Mouse (Mus musculus) heart, embryonic 11.5 days (tissue): ENCODE measurements around the gene Tgm2. TPM values are rescaled to one million over a fixed set of nuclear protein-coding genes. Genes with fewer than 3 reads are reported as not detected.
A peak's percentile ranks its signal among the peaks of the same experiment; 100 is the strongest.

Source experiments
- ATAC-seq: fragments of 200-750 bp; cut with Nextera tagmentation; replicated peaks from 2 replicates; pipeline ENCODE4 v1.8.0; 2017; ENCODE audit warnings: moderate library complexity; ENCODE audit not compliant: insufficient number of reproducible peaks, low FRiP score, low TSS enrichment
- H3K27ac ChIP-seq: fragments of 300-500 bp; sonication (generic); 2 replicates; pipeline ENCODE4 v1.5.1; 2014; ENCODE audit warnings: mild to moderate bottlenecking, low read depth, low read length
- H3K27me3 ChIP-seq: fragments of 300-500 bp; sonication (generic); 2 replicates; pipeline ENCODE4 v1.6.1; 2014; ENCODE audit warnings: mild to moderate bottlenecking, low read length, mixed read lengths; ENCODE audit not compliant: control insufficient read depth, insufficient read depth
- H3K36me3 ChIP-seq: fragments of 300-500 bp; sonication (generic); 2 replicates; pipeline ENCODE4 v1.6.1; 2014; ENCODE audit warnings: mild to moderate bottlenecking, low read length, moderate library complexity, mixed read lengths; ENCODE audit not compliant: control insufficient read depth, insufficient read depth
- H3K4me1 ChIP-seq: fragments of 300-500 bp; sonication (generic); 2 replicates; pipeline ENCODE4 v1.6.1; 2014; ENCODE audit warnings: low read length; ENCODE audit not compliant: control insufficient read depth, insufficient read depth
- H3K4me2 ChIP-seq: fragments of 300-500 bp; sonication (generic); 2 replicates; pipeline ENCODE4 v1.6.1; 2014; ENCODE audit warnings: mild to moderate bottlenecking, moderate library complexity
- H3K4me3 ChIP-seq: fragments of 300-500 bp; sonication (generic); 2 replicates; pipeline ENCODE4 v1.5.1; 2014; ENCODE audit warnings: low read depth, low read length
- H3K9ac ChIP-seq: fragments of 300-500 bp; sonication (generic); 2 replicates; pipeline ENCODE4 v1.6.1; 2014; ENCODE audit warnings: mild to moderate bottlenecking, low read depth, low read length, moderate library complexity
- H3K9me3 ChIP-seq: fragments of 300-500 bp; sonication (generic); replicated peaks from 2 replicates; pipeline ENCODE4 v1.6.1; 2016; ENCODE audit warnings: low read length; ENCODE audit not compliant: control insufficient read depth
- WGBS: fragments of 180-500 bp; shearing (Covaris S2); extraction: QIAGEN DNeasy Blood & Tissue Kit; methylation state at CpG from one replicate; pipeline ENCODE4 v1.1.7; 2014; ENCODE audit not compliant: insufficient replicate concordance; 5-methylcytosine and 5-hydroxymethylcytosine counted together
- polyA plus RNA-seq: library from polyadenylated mRNA; unstranded; fragments of >200 nt; fragmentation: Nextera tagmentation; extraction: Ambion mirVana; gene quantifications from 2 replicates; pipeline ENCODE4 v1.2.1, GENCODE M21; 2014

The Tgm2 gene
- polyA plus RNA-seq, 1 experiment from 2014 or later: 130 TPM

- Histone ChIP-seq H3K27me3 (no peaks in the 10 kb centered on the region), H3K4me3 (no peak overlapping the region), H3K4me1 (peaks cover 17% of the 10 kb centered on the region), H3K9me3 (no peaks in the 10 kb centered on the region), H3K4me2 (peak overlapping the region; percentile 6; the same call in 1 of the 2 replicates), H3K9ac (no peak overlapping the region), H3K27ac (no peak overlapping the region), H3K36me3 (no peaks in the 10 kb centered on the region)
- ATAC-seq: peak; percentile 40; the same call in 1 of the 2 replicates
- 43% methylated on average over 6 of the region's 6 CpGs for WGBS
Observed at GRCm38 (mm10) chr2:158152685-158153309, 6.6 kb upstream of the Tgm2 start.

DNA sequence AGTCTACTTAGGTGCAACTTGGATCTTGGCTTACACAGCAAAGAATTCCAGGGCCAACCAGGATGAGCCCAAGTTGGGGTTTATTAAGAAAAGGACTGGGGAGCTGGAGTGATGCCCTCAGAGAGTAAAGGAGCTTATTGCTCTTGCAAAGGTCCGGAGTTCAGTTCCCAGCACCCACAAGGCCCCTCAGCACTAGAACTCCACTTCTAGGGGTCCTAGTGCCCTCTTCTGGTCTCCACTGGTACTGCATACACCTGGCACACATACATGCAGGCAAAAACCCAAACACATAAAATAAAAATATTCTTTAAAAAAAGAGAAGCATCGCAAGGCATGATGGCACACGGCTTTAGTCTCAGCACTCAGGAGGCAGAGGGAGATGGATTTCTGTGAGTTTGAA is 4.8 kb upstream of the Tgm2 start:
- peaks cover 17% of the 10 kb centered on the region for H3K4me1 ChIP-seq
- no peak overlapping the region for H3K4me3 ChIP-seq
- H3K9me3 ChIP-seq: no peaks in the 10 kb centered on the region
- H3K27ac ChIP-seq: no peak overlapping the region
- H3K9ac ChIP-seq: no peak overlapping the region
- H3K4me2 ChIP-seq: no peak overlapping the region
- 90% methylated on average over 3 of the region's 3 CpGs for WGBS
- H3K27me3 ChIP-seq: no peaks in the 10 kb centered on the region; the same call in 1 of the 2 replicates
- ATAC-seq: no peak
- H3K36me3 ChIP-seq: no peaks in the 10 kb centered on the region

DNA sequence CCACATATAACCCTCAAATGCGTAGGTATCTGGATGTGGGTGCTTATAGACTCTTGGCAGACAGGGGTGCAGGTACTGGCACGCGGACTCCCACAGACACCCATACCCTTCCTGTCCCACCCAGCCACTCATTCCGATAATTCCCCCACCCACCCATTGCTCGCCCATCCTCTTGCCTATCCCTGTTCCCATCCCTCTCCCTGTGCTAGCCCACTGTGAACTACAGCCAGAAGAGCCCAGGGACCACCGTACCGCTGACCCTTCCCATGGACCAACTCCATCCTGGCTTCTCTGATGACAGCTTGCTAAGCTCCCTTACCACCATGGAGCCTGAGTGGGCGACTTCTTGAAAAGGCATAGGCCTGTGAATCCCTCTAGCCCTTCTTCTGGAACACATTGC is 735 bp upstream of the Tgm2 start:
- WGBS: 87% methylated on average over 8 of the region's 8 CpGs
- no peak overlapping the region for H3K27ac ChIP-seq
- ATAC-seq: no peak

DNA sequence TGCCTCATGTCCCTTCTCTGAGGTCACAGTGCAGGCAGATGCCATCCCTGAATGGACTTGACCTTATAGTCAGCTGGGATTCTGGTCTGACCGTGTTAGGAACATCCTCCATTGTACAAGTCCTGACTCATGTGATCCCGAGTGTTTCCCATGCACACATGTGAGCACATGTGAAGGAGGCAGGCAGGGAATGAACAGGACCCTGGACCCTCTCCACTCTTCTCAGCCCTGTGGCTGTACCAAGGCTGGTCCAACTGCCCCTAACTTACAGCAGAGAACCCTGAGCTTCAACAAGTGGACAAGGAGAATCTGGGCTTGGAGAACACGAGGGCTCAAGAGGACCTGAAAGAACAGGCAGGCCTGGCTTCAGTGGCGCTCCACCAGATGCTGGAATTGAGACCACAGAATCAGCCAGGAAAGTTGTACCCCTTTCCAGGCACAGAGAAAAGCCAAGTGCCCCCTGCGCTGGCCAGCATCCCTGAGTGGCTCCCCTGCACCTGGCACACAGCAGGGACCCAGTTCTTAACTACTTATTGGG is 639 bp downstream of the Tgm2 start:
- H3K4me3 ChIP-seq: peak overlapping the region; percentile 73
- peaks cover 50% of the 10 kb centered on the region for H3K4me1 ChIP-seq
- peak overlapping the region; percentile 92 for H3K27ac ChIP-seq
- H3K4me2 ChIP-seq: peak overlapping the region; percentile 87
- peak overlapping the region; percentile 82 for H3K9ac ChIP-seq
- no peaks in the 10 kb centered on the region; the same call in 1 of the 2 replicates for H3K27me3 ChIP-seq
- H3K9me3 ChIP-seq: no peaks in the 10 kb centered on the region
- 53% methylated on average over 5 of the region's 5 CpGs for WGBS
- ATAC-seq: no peak
- 0 out of 2 replicates have a peak, but pooled peaks cover 3% of the 10 kb centered on the region for H3K36me3 ChIP-seq

More for the DNA sequence above, 735 bp upstream of the Tgm2 start:
- H3K9ac ChIP-seq: no peak overlapping the region
- H3K4me3 ChIP-seq: no peak overlapping the region
- H3K4me2 ChIP-seq: no peak overlapping the region
- H3K27me3 ChIP-seq: no peaks in the 10 kb centered on the region; the same call in 1 of the 2 replicates
- H3K9me3 ChIP-seq: no peaks in the 10 kb centered on the region
- H3K36me3 ChIP-seq: no peaks in the 10 kb centered on the region
- H3K4me1 ChIP-seq: peaks cover 36% of the 10 kb centered on the region

- ATAC-seq: no peak
- Histone ChIP-seq H3K36me3 (0 out of 2 replicates have a peak, but pooled peaks cover 3% of the 10 kb centered on the region), H3K27me3 (no peaks in the 10 kb centered on the region; the same call in 1 of the 2 replicates), H3K4me3 (peak overlapping the region; percentile 73), H3K9me3 (no peaks in the 10 kb centered on the region), H3K27ac (peak overlapping the region; percentile 92), H3K4me1 (peaks cover 57% of the 10 kb centered on the region), H3K9ac (peak overlapping the region; percentile 82), H3K4me2 (peak overlapping the region; percentile 87)
- 63% methylated on average over 6 of the region's 6 CpGs for WGBS
Observed at GRCm38 (mm10) chr2:158144750-158145527, 1.3 kb downstream of the Tgm2 start.

DNA sequence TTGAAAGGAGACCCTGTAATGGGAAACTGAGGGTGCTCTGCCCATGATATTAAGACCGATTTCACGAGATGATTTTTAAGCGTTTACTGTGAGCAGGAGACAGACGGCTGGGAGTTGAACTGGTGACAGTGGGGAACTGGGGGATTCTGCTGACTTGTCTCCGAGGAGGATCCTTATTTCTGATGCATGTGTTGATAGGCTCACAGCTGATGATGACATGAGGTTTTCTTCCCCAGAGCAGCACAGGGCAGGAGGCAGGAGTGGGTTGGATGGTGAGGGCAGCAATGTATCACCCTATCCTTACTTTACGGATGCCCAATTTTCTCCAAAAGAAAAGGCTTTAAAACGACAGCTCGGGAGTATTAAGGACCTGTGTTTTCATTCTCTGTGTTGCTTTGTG is 2.0 kb downstream of the Tgm2 start:
- 53% methylated on average over 8 of the region's 8 CpGs for WGBS
- Histone ChIP-seq H3K4me3 (peak overlapping the region; percentile 73), H3K4me1 (peaks cover 63% of the 10 kb centered on the region), H3K36me3 (0 out of 2 replicates have a peak, but pooled peaks cover 3% of the 10 kb centered on the region), H3K9ac (peak overlapping the region; percentile 82), H3K27ac (peak overlapping the region; percentile 92), H3K9me3 (no peaks in the 10 kb centered on the region), H3K4me2 (peak overlapping the region; percentile 87), H3K27me3 (no peaks in the 10 kb centered on the region; the same call in 1 of the 2 replicates)
- no peak for ATAC-seq

- Histone ChIP-seq H3K27ac (peak overlapping the region; percentile 92), H3K9me3 (no peaks in the 10 kb centered on the region), H3K4me3 (peak overlapping the region; percentile 73), H3K4me1 (peaks cover 68% of the 10 kb centered on the region), H3K4me2 (peak overlapping the region; percentile 87), H3K36me3 (peaks cover 7% of the 10 kb centered on the region; the same call in 1 of the 2 replicates), H3K9ac (peak overlapping the region; percentile 82), H3K27me3 (no peaks in the 10 kb centered on the region; the same call in 1 of the 2 replicates)
- ATAC-seq: no peak
- WGBS: 51% methylated on average over 3 of the region's 3 CpGs
Observed at GRCm38 (mm10) chr2:158143816-158144215, 2.4 kb downstream of the Tgm2 start.

GRCm38 (mm10) chr2:158142981-158143380 is 3.3 kb downstream of the Tgm2 start:
- Histone ChIP-seq H3K4me2 (peak overlapping the region; percentile 87), H3K9me3 (no peaks in the 10 kb centered on the region), H3K36me3 (peaks cover 12% of the 10 kb centered on the region), H3K27ac (peak overlapping the region; percentile 92), H3K4me3 (0 out of 2 replicates have a peak overlapping the region, but pooled peaks have one; percentile 73), H3K9ac (peak overlapping the region; percentile 52), H3K4me1 (peaks cover 72% of the 10 kb centered on the region), H3K27me3 (no peaks in the 10 kb centered on the region; the same call in 1 of the 2 replicates)
- WGBS: 78% methylated on average over 18 of the region's 18 CpGs
- ATAC-seq: no peak
